Mouse (Mus musculus) liver, embryonic 14.5 days (tissue): ENCODE data around the gene Ropn1l. TPM values are rescaled to one million over a fixed set of nuclear protein-coding genes. Genes with fewer than 3 reads are reported as not detected.

Source experiments
- ATAC-seq: fragments of 200-750 bp; cut with Nextera tagmentation; 2 replicates; pipeline ENCODE4 v1.8.0; 2017; ENCODE audit warnings: moderate number of reproducible peaks, mild to moderate bottlenecking, moderate library complexity; ENCODE audit not compliant: insufficient read depth
- DNase-seq, 3 experiments: peaks; one replicate each; pipeline ENCODE4 v3.0.0-alpha.2; 2012 to 2013; ENCODE audit warnings: low read depth in 3 of 3, low spot score in 3 of 3
- H3K27ac ChIP-seq: fragments of 300-500 bp; sonication (generic); 2 replicates; pipeline ENCODE4 v1.5.1; 2014; ENCODE audit warnings: moderate library complexity, mild to moderate bottlenecking, control low read depth, inconsistent platforms
- H3K27me3 ChIP-seq: fragments of 300-500 bp; sonication (generic); 2 replicates; pipeline ENCODE4 v1.6.1; 2014; ENCODE audit warnings: mild to moderate bottlenecking, low read length, moderate library complexity; ENCODE audit not compliant: control insufficient read depth, insufficient read depth
- H3K36me3 ChIP-seq: fragments of 300-500 bp; sonication (generic); replicated peaks from 2 replicates; pipeline ENCODE4 v1.6.1; 2014; ENCODE audit warnings: low read depth; ENCODE audit not compliant: control insufficient read depth, insufficient read depth
- H3K4me1 ChIP-seq, 2 experiments: fragments of 200-500 bp in 1 of 2; fragments of 300-500 bp in 1 of 2; sonication (generic) in 1 of 2; replicated peaks; 2 replicates each; pipeline ENCODE4 v1.6.1; 2012 to 2014; ENCODE audit warnings: antibody characterized with exemption in 1 of 2, inconsistent platforms in 1 of 2, low read length in 1 of 2; ENCODE audit not compliant: control insufficient read depth in 2 of 2, insufficient read depth in 2 of 2
- H3K4me2 ChIP-seq: fragments of 300-500 bp; sonication (generic); 2 replicates; pipeline ENCODE4 v1.6.1; 2014; ENCODE audit warnings: low read depth, mild to moderate bottlenecking, control low read depth, moderate library complexity
- H3K4me3 ChIP-seq, 2 experiments: fragments of 200-500 bp in 1 of 2; fragments of 300-500 bp in 1 of 2; sonication (generic) in 1 of 2; 2 replicates each; pipeline ENCODE4 v1.5.1; 2012 to 2014; ENCODE audit warnings: low read depth in 2 of 2, low read length in 2 of 2, mild to moderate bottlenecking in 2 of 2, control low read depth in 1 of 2, inconsistent platforms in 1 of 2, moderate library complexity in 1 of 2; ENCODE audit not compliant: insufficient read depth in 1 of 2
- H3K9ac ChIP-seq: fragments of 300-500 bp; sonication (generic); replicated peaks from 2 replicates; pipeline ENCODE4 v1.6.1; 2014; ENCODE audit warnings: mild to moderate bottlenecking, control low read depth, moderate library complexity
- H3K9me3 ChIP-seq: fragments of 300-500 bp; sonication (generic); 2 replicates; pipeline ENCODE4 v1.6.1; 2016; ENCODE audit warnings: low read length, mixed read lengths; ENCODE audit not compliant: control insufficient read depth
- CTCF ChIP-seq: IDR thresholded peaks from 2 replicates; pipeline ENCODE4 v1.5.1; 2016; ENCODE audit warnings: antibody characterized with exemption, low read depth, control low read depth
- EP300 ChIP-seq: IDR thresholded peaks from 2 replicates; pipeline ENCODE4 v1.6.1; 2016; ENCODE audit warnings: antibody characterized with exemption, low read depth
- WGBS: fragments of 180-500 bp; shearing (Covaris S2); extraction: QIAGEN DNeasy Blood & Tissue Kit; methylation state at CpG from one replicate; pipeline ENCODE4 v1.1.7; 2014; ENCODE audit not compliant: insufficient replicate concordance; 5-methylcytosine and 5-hydroxymethylcytosine counted together
- polyA plus RNA-seq, 2 experiments: library from polyadenylated mRNA; depleted of rRNA in 1 of 2; stranded (reverse) in 1 of 2; unstranded in 1 of 2; fragments of >200 nt; fragmentation: Nextera tagmentation in 1 of 2; extraction: Ambion mirVana in 1 of 2; gene quantifications; 2 replicates each; pipeline versions ENCODE4 v1.2.1 to v1.2.3; 2012 to 2014

The Ropn1l gene
- polyA plus RNA-seq, 2 experiments: 1.0 to 2.7 TPM

DNA sequence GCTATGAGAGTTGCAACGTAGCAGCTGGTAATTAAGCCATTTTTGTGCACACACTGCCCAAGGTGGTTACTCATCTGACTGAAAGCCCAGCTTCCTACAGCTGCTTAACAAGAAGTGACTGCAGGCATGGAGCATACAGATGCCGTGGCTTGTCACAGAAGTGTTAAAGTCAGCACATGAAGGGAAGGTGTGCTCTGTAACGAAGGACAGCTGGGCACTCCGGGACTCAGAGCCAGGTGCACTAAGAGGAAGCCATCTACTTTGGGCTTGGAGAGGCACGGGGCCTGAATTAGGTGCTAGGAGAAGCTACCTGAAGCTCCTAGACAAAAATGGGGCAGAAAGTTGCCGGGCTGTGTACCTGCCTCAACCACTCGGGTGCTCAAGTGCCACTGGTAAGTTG lies 19.8 kb downstream of the Ropn1l start:
- WGBS: 46% methylated on average over 7 of the region's 7 CpGs
- no peak overlapping the region for H3K4me2 ChIP-seq
- H3K4me3 ChIP-seq: no peak overlapping the region
- H3K9me3 ChIP-seq: no peaks in the 10 kb centered on the region
- no peak for TF ChIP-seq CTCF
- TF ChIP-seq EP300: no peak
- DNase-seq (no peak), ATAC-seq (no peak)
- no peaks in the 10 kb centered on the region for H3K27me3 ChIP-seq
- no peaks in the 10 kb centered on the region for H3K36me3 ChIP-seq
- H3K27ac ChIP-seq: no peak overlapping the region
- H3K4me1 ChIP-seq: no peaks in the 10 kb centered on the region
- no peak overlapping the region for H3K9ac ChIP-seq

DNA sequence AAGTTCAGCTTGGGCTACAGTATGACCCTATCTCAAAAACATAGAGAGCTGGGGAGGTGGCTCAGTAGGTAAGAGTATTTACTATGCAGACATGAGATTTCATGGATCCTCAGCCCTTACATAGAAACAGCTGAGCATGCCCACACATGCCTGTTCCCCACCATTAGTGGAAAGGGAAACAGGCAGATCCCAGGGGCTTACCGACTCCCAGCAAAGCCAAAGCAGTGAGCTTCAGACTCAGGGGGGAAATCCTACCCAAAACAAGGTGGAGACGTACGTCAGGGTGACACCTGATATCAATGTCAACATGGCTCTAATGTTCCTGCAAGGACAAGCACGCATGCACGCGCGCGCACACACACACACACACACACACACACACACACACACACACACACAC lies 21.7 kb downstream of the Ropn1l start:
- no peaks in the 10 kb centered on the region for H3K4me1 ChIP-seq
- 73% methylated on average over 8 of the region's 8 CpGs for WGBS
- DNase-seq (no peak), ATAC-seq (no peak)
- no peak overlapping the region for H3K27ac ChIP-seq
- H3K9ac ChIP-seq: no peak overlapping the region
- no peak for TF ChIP-seq CTCF
- no peak for TF ChIP-seq EP300
- no peak overlapping the region for H3K4me2 ChIP-seq
- H3K27me3 ChIP-seq: no peaks in the 10 kb centered on the region
- H3K4me3 ChIP-seq: no peak overlapping the region
- no peaks in the 10 kb centered on the region for H3K36me3 ChIP-seq
- no peaks in the 10 kb centered on the region for H3K9me3 ChIP-seq

DNA sequence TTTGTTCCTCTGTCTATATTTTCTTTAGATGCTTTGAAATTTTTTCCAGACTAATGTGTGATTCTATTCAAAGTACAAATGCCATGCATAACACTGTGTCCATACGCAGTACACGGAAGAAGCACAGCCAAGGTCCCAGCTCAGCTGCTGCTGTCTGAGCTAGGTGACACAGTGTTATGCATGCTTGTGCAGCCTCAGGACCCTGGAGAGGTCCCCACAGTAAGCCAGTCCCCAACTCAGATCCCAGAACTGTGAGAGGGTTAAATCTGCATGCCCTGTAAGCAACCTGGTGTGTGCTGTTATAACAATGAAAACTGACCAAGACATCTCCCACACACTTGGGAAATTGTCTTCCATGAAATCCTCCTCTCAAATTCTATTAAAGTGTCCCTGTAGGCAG lies 23.5 kb downstream of the Ropn1l start:
- no peak overlapping the region for H3K27ac ChIP-seq
- H3K36me3 ChIP-seq: no peaks in the 10 kb centered on the region
- no peak overlapping the region for H3K4me3 ChIP-seq
- H3K4me2 ChIP-seq: no peak overlapping the region
- no peak for TF ChIP-seq EP300
- no peak for TF ChIP-seq CTCF
- no peak for ATAC-seq
- 64% methylated on average over 2 of the region's 2 CpGs for WGBS
- H3K27me3 ChIP-seq: no peaks in the 10 kb centered on the region
- H3K9ac ChIP-seq: no peak overlapping the region
- H3K9me3 ChIP-seq: no peaks in the 10 kb centered on the region
- H3K4me1 ChIP-seq: no peaks in the 10 kb centered on the region
- DNase-seq: no peak

DNA sequence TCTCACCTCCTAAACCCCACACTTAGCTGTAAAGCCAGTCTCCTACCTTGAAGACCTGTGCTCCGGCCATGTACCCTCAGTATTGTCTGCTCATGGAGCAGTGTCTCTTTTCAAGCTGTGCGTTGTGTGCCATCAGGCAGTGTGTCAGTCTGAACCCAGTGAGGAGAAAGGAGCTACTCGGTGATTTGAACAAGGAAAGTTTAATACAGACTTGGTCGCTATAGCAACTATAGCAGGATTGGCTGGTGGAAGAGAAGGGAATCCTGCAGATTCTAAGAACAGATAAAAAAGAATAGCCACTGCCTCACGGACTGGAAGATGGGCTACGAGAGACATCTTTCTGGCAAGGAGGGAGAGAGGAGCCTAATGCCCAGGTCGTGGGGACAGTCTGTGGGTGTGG lies 24.1 kb downstream of the Ropn1l start:
- H3K9ac ChIP-seq: no peak overlapping the region
- no peaks in the 10 kb centered on the region for H3K36me3 ChIP-seq
- whole genome bisulfite sequencing: 63% methylated on average over 7 of the region's 7 CpGs

GRCm38 (mm10) chr15:31428571-31428970 lies 25.0 kb downstream of the Ropn1l start:
- Histone ChIP-seq H3K4me2 (no peak overlapping the region), H3K36me3 (no peaks in the 10 kb centered on the region), H3K4me3 (no peak overlapping the region), H3K27ac (no peak overlapping the region), H3K9ac (no peak overlapping the region), H3K27me3 (no peaks in the 10 kb centered on the region), H3K9me3 (no peaks in the 10 kb centered on the region), H3K4me1 (no peaks in the 10 kb centered on the region)
- no peak for TF ChIP-seq EP300
- no peak for TF ChIP-seq CTCF
- ATAC-seq (no peak), DNase-seq (no peak)
- 72% methylated on average over 12 of the region's 12 CpGs for WGBS

More for the DNA sequence above, 24.1 kb downstream of the Ropn1l start:
- TF ChIP-seq EP300 (no peak), CTCF (no peak)
- no peak overlapping the region for H3K4me3 ChIP-seq
- no peak for DNase-seq
- H3K27me3 ChIP-seq: no peaks in the 10 kb centered on the region
- no peaks in the 10 kb centered on the region for H3K4me1 ChIP-seq
- H3K9me3 ChIP-seq: no peaks in the 10 kb centered on the region
- no peak overlapping the region for H3K27ac ChIP-seq
- ATAC-seq: no peak
- H3K4me2 ChIP-seq: no peak overlapping the region

GRCm38 (mm10) chr15:31427390-31427789 lies 26.1 kb downstream of the Ropn1l start:
- 34% methylated on average over 3 of the region's 3 CpGs for WGBS
- H3K9me3 ChIP-seq: no peaks in the 10 kb centered on the region
- H3K27ac ChIP-seq: no peak overlapping the region
- H3K4me3 ChIP-seq: no peak overlapping the region
- H3K9ac ChIP-seq: no peak overlapping the region
- no peak overlapping the region for H3K4me2 ChIP-seq
- TF ChIP-seq EP300: no peak
- 0 out of 2 replicates have a peak, but pooled peaks have one; percentile 22 for TF ChIP-seq CTCF
- no peaks in the 10 kb centered on the region for H3K36me3 ChIP-seq
- ATAC-seq: no peak
- DNase-seq: no peak
- peaks cover 0 to 3% of the 10 kb centered on the region in 2 experiments; a peak in 1 of 4 replicates for H3K4me1 ChIP-seq
- H3K27me3 ChIP-seq: no peaks in the 10 kb centered on the region
